Mouse (Mus musculus): Measurements from ENCODE around the gene Vamp4.
A peak's percentile ranks its signal among the peaks of the same experiment; 100 is the strongest.
"Not testable (repeated sequence)": the region's sequence is repeated elsewhere in the genome, so short reads cannot be mapped to it uniquely, and the experiment has no call there.

The Vamp4 gene

GRCm38 (mm10) chr1:162590415-162590997 is 20.2 kb downstream of the Vamp4 start:
- DNase-seq: no peak

DNA sequence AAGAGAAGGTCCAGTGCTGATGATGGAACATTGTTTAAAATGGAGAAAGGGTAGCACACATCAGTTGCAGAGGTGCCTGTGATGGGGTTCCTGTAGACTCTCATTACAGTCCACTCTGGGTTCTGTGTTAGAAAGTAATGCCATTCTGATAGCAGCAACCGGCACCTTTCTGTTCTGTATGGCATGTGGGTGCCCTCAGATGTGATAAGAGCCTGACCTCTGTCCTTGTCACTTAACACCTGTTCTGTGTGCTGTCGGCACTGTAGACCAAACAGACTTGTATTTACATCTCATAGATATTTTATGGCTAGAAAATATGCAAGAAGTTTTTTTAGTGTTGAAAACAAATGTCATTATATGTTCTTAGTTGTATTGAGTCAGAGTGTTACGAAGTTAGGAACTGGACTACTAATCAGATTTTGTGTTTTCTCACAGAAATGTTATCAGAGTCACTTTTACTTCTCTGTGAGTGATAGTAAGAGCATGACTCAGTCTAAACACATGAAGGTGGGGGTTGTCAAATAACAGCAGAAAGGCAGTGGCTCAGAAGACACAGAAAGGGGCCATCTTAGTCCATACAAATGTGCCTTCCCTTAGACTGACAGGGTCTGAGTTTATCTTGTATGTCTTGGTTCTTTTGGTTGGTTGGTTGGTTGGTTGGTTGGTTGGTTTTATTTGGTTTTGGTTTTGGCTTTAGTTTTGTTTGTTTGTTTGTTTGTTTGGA is 27.2 kb downstream of the Vamp4 start:
- no peak for DNase-seq

- DNase-seq: peak; percentile 15 to 57
These were observed 29.3 kb downstream of the Vamp4 start for GRCm38 (mm10) chr1:162599617-162600016.

- no peak for DNase-seq
These were observed 31.0 kb downstream of the Vamp4 start for GRCm38 (mm10) chr1:162601288-162601687.

DNA sequence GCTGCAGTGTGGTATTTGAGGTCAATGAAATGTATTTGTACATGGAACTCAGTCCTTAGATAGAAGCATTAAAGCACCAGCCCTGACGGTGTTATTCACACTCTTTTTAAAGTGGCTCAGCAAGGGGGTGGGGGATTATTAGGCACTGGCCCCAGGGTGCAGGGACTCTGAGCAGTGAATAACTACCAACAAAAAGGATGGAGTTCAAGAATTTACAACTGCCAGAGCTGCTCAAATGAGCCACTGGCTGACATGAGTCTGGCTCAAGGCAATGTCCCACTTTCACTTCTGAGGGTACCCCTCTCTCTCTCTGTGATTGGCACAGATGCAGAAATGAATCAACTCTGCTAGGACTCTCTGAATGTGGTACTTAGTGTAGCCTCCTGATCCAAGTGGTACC is 37.8 kb downstream of the Vamp4 start:
- DNase-seq: no peak

- DNase-seq: no peak
These were observed 39.4 kb downstream of the Vamp4 start for GRCm38 (mm10) chr1:162609633-162610250.

DNA sequence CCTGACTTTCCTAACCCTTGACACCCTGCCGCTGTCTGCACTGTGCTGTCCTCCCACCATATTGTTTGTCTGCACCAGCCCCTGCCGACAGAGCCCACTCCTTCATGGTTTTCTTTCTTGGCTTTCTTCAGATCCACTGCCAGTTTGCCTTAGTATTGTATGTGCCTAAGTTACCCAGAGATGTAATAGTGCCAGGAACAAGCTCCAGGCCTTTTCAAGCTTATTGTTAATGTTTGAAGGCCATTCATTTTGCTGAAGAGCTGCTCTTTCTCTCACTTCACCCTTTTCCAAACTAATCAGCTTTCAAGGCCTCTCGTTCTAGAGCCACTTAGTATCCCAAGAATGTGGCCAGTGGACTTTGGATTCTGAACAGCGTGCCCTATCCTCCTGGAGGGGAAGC is 40.9 kb downstream of the Vamp4 start:
- no peak for DNase-seq

GRCm38 (mm10) chr1:162615511-162615910 is 45.2 kb downstream of the Vamp4 start:
- DNase-seq: no peak

DNA sequence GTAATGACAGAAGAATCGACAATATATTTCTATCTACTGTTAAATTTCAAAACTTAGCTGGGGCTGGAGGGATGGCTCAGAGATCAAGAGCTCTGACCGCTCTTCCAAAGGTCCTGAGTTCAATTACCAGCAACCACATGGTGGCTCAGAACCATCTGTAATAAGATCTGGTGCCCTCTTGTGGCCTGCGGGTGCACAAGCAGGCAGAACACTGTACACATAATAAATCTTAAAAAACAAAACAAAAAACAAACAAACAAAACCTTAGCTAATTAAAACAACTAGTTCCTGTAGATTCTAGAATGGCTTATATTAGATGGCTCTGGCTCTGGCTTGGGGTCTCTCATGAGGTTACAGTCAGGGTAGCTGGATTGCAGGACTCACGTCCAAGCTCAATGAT is 50.2 kb downstream of the Vamp4 start:
- no peak for DNase-seq

GRCm38 (mm10) chr1:162623895-162624294 is 53.6 kb downstream of the Vamp4 start:
- no peak for DNase-seq

DNA sequence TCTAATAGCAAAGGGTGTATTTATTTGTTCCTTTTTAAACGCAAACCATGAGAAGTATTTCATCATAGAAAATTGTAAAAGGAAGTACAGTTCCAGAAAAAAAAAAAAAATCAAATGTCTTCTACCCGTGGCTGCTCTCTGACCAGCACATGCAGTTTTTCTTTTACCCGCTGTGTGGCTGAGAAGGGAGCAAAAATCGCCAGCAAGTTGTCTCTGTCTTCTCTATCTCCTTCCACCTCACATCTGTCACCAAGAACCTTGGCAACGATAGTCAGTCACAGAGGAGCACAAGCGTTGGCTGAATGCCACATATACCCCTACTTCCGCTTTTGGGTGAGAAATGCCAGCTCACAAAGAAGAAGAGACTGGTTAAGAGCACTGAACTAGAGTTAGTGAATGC is 54.9 kb downstream of the Vamp4 start:
- DNase-seq: peak; percentile 27 to 43

- not testable (repeated sequence) for DNase-seq
These were observed 57.5 kb downstream of the Vamp4 start for GRCm38 (mm10) chr1:162627821-162628220.

DNA sequence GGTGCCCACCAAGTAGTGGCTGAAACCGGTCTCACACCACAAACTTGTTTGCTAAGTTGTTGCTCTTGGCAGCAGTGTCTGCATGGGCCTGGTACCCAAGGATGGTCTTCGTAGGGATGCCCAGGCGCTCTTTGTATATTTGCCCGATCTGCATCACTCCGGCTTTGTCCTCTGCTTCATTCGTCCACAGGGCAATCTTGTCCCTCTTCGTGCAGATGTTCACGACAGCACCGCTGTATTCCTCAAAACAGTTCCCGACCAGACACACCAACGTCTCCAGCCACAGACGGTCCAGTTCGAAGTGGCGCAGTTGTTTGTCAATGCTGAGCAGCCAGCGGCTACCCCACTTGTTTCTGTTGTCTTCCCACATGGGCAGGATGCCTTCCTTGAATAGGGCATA is 58.0 kb downstream of the Vamp4 start:
- not testable (repeated sequence) for DNase-seq

- not testable (repeated sequence) for DNase-seq
These were observed 65.1 kb downstream of the Vamp4 start for GRCm38 (mm10) chr1:162635291-162635931.

DNA sequence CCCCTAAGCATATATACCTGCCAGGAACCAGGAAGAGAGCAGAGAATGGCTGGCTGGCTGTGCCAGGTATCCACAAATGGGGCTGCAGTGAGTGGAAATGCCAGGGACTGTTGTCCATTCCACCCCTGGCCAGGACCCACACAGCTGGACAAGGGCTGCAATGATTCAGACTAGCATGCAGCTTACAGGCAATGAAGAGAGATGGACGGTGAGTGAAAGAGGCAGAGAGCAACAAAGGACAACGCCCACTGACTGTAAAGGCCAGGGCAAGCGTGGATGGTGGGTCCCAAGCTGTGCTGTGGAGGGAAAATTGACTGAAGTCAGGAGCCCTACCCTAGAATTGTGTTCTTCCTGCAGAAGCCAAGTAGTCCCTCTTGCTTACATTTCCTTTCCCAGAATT is 66.2 kb downstream of the Vamp4 start:
- DNase-seq: no peak

- DNase-seq: no peak
These were observed 68.2 kb downstream of the Vamp4 start for GRCm38 (mm10) chr1:162638535-162638934.

DNA sequence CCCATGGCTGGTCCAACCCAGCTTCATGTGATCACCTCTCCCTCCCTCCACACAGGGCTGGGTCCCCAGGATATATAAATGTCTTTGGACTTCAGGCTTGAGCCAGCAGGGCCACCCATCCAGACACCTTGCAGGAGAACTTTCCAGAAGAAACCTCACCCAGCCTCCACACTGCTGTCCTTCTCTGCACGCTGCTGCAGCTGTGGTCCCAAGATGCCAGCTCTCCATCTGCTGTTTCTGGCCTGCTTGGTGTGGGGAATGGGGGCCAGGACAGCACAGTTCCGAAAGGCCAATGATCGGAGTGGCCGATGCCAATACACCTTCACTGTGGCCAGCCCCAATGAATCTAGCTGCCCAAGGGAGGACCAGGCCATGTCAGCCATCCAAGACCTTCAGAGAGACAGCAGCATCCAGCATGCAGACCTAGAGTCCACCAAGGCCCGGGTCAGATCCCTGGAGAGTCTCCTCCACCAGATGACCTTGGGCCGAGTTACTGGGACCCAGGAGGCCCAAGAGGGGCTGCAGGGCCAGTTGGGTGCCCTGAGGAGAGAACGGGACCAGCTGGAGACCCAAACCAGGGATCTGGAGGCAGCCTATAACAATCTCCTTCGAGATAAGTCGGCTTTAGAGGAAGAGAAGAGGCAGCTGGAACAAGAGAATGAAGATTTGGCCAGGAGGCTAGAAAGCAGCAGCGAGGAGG is 68.9 kb downstream of the Vamp4 start, which contains the start of gene Myoc:
Gene Myoc (plus strand): TSS at position 105 of the 700 bp plus-strand sequence.
- no peak for DNase-seq

- no peak for DNase-seq
These were observed 69.5 kb downstream of the Vamp4 start for GRCm38 (mm10) chr1:162639861-162640260.

- DNase-seq: no peak
These were observed 72.3 kb downstream of the Vamp4 start for GRCm38 (mm10) chr1:162642591-162642990.

DNA sequence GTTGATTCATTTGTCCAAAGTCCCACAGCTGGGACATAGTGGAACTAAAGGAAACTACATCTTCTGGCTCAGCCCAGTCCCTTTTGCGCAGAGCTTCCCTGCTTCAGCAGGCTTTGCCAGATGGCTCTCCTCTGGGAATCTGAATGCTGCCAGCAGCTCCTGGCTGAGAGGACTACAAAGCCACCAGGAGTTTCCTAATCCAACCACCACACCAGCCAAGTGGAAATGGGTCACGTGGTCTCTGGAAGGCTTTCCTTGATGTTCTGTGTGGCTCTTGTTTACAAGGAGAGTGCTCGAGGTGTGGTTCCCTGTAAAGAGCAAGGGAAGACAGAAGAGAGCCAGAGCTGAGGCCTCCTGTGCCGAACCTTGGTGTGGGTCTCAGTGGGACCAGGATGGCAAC is 73.4 kb downstream of the Vamp4 start:
- peak; percentile 32 to 65 for DNase-seq

- peak in 1 of 2 experiments; percentile 18 for DNase-seq
These were observed 75.9 kb downstream of the Vamp4 start for GRCm38 (mm10) chr1:162646083-162646686.

GRCm38 (mm10) chr1:162648416-162648815 is 78.1 kb downstream of the Vamp4 start:
- DNase-seq: no peak
